Mouse (Mus musculus): ENCODE results near the gene Necab3. TPM values are rescaled to one million over a fixed set of nuclear protein-coding genes. Genes with fewer than 3 reads are reported as not detected.
A peak's percentile ranks its signal among the peaks of the same experiment; 100 is the strongest.

Necab3 gene
- polyA plus RNA-seq, 1 experiment from 2014 or later, result 0.40 TPM

GRCm38 (mm10) chr2:154517424-154517823 lies 41.3 kb downstream of the Necab3 start:
- H3K4me2 ChIP-seq, result no peak overlapping the region
- no peaks in the 10 kb centered on the region for H3K27me3 ChIP-seq
- H3K4me3 ChIP-seq (replicated peaks), result no peak overlapping the region
- peaks cover 16% of the 10 kb centered on the region; the same call in 1 of the 2 replicates for H3K36me3 ChIP-seq (replicated peaks)
- H3K9ac ChIP-seq, result no peak overlapping the region
- no peaks in the 10 kb centered on the region for H3K9me3 ChIP-seq (replicated peaks)
- no peaks in the 10 kb centered on the region for H3K4me1 ChIP-seq (replicated peaks)
- ATAC-seq (ENCODE audit: insufficient read depth), result no peak
- 63% methylated on average over 5 of the region's 5 CpGs for WGBS (ENCODE audit: insufficient replicate concordance)
- H3K27ac ChIP-seq (replicated peaks), result no peak overlapping the region

- H3K9me3 ChIP-seq (replicated peaks), result no peaks in the 10 kb centered on the region
- H3K27me3 ChIP-seq, result no peaks in the 10 kb centered on the region
- 80% methylated on average over 3 of the region's 3 CpGs for WGBS (ENCODE audit: insufficient replicate concordance)
Measured at GRCm38 (mm10) chr2:154516944-154517343, 41.7 kb downstream of the Necab3 start.

GRCm38 (mm10) chr2:154510141-154510540 lies 48.5 kb downstream of the Necab3 start:
- no peak overlapping the region for H3K9ac ChIP-seq
- H3K4me3 ChIP-seq (replicated peaks), result no peak overlapping the region
- H3K9me3 ChIP-seq (replicated peaks), result no peaks in the 10 kb centered on the region

More at GRCm38 (mm10) chr2:154516944-154517343, 41.7 kb downstream of the Necab3 start:
- Histone ChIP-seq H3K4me2 (no peak overlapping the region), H3K27ac (replicated peaks) (no peak overlapping the region), H3K9ac (no peak overlapping the region), H3K36me3 (replicated peaks) (peaks cover 14% of the 10 kb centered on the region; the same call in 1 of the 2 replicates), H3K4me1 (replicated peaks) (no peaks in the 10 kb centered on the region), H3K4me3 (replicated peaks) (no peak overlapping the region)
- no peak for ATAC-seq (ENCODE audit: insufficient read depth)

GRCm38 (mm10) chr2:154508450-154508849 lies 50.2 kb downstream of the Necab3 start:
- H3K27me3 ChIP-seq, result no peaks in the 10 kb centered on the region
- H3K36me3 ChIP-seq (replicated peaks), result peaks cover 12% of the 10 kb centered on the region
- 78% methylated on average over 4 of the region's 4 CpGs for WGBS (ENCODE audit: insufficient replicate concordance)
- H3K4me3 ChIP-seq (replicated peaks), result no peak overlapping the region
- no peak for ATAC-seq (ENCODE audit: insufficient read depth)
- H3K27ac ChIP-seq (replicated peaks), result no peak overlapping the region
- no peak overlapping the region for H3K9ac ChIP-seq
- no peaks in the 10 kb centered on the region for H3K9me3 ChIP-seq (replicated peaks)
- no peak overlapping the region for H3K4me2 ChIP-seq
- peaks cover 15% of the 10 kb centered on the region for H3K4me1 ChIP-seq (replicated peaks)

More at GRCm38 (mm10) chr2:154510141-154510540, 48.5 kb downstream of the Necab3 start:
- peaks cover 15% of the 10 kb centered on the region for H3K4me1 ChIP-seq (replicated peaks)
- no peak overlapping the region for H3K27ac ChIP-seq (replicated peaks)
- H3K27me3 ChIP-seq, result no peaks in the 10 kb centered on the region
- no peak overlapping the region for H3K4me2 ChIP-seq
- 84% methylated on average over 3 of the region's 3 CpGs for whole genome bisulfite sequencing (ENCODE audit: insufficient replicate concordance)
- ATAC-seq (ENCODE audit: insufficient read depth), result no peak
- H3K36me3 ChIP-seq (replicated peaks), result peaks cover 12% of the 10 kb centered on the region

- H3K27ac ChIP-seq (replicated peaks), result 0 out of 2 replicates have a peak overlapping the region, but pooled peaks have one; percentile 9
- no peak overlapping the region for H3K4me2 ChIP-seq
- peaks cover 12% of the 10 kb centered on the region for H3K36me3 ChIP-seq (replicated peaks)
- no peaks in the 10 kb centered on the region for H3K27me3 ChIP-seq
- no peaks in the 10 kb centered on the region for H3K9me3 ChIP-seq (replicated peaks)
- 56% methylated on average over 9 of the region's 9 CpGs for WGBS (ENCODE audit: insufficient replicate concordance)
- no peak for ATAC-seq (ENCODE audit: insufficient read depth)
- no peak overlapping the region for H3K9ac ChIP-seq
- no peak overlapping the region for H3K4me3 ChIP-seq (replicated peaks)
- H3K4me1 ChIP-seq (replicated peaks), result peaks cover 15% of the 10 kb centered on the region
Measured at GRCm38 (mm10) chr2:154507566-154508283, 51.0 kb downstream of the Necab3 start.

- Histone ChIP-seq H3K36me3 (replicated peaks) (peaks cover 12% of the 10 kb centered on the region), H3K27me3 (no peaks in the 10 kb centered on the region), H3K4me2 (no peak overlapping the region), H3K4me1 (replicated peaks) (peaks cover 15% of the 10 kb centered on the region), H3K27ac (replicated peaks) (0 out of 2 replicates have a peak overlapping the region, but pooled peaks have one; percentile 9), H3K4me3 (replicated peaks) (no peak overlapping the region), H3K9me3 (replicated peaks) (no peaks in the 10 kb centered on the region), H3K9ac (no peak overlapping the region)
- ATAC-seq (ENCODE audit: insufficient read depth), result no peak
- WGBS (ENCODE audit: insufficient replicate concordance), result 79% methylated on average over 2 of the region's 2 CpGs
Measured at GRCm38 (mm10) chr2:154507076-154507475, 51.6 kb downstream of the Necab3 start.

GRCm38 (mm10) chr2:154500758-154501157 lies 57.9 kb downstream of the Necab3 start:
- Histone ChIP-seq H3K4me3 (replicated peaks) (no peak overlapping the region), H3K9ac (no peak overlapping the region), H3K27ac (replicated peaks) (no peak overlapping the region), H3K9me3 (replicated peaks) (no peaks in the 10 kb centered on the region), H3K27me3 (no peaks in the 10 kb centered on the region), H3K4me1 (replicated peaks) (peaks cover 13% of the 10 kb centered on the region), H3K4me2 (no peak overlapping the region), H3K36me3 (replicated peaks) (no peaks in the 10 kb centered on the region)
- WGBS (ENCODE audit: insufficient replicate concordance), result 78% methylated on average over 3 of the region's 3 CpGs
- no peak for ATAC-seq (ENCODE audit: insufficient read depth)

GRCm38 (mm10) chr2:154499717-154500247 lies 58.9 kb downstream of the Necab3 start:
- Histone ChIP-seq H3K9ac (no peak overlapping the region), H3K36me3 (replicated peaks) (no peaks in the 10 kb centered on the region), H3K4me2 (no peak overlapping the region), H3K27me3 (no peaks in the 10 kb centered on the region), H3K9me3 (replicated peaks) (no peaks in the 10 kb centered on the region), H3K4me3 (replicated peaks) (no peak overlapping the region), H3K4me1 (replicated peaks) (peaks cover 13% of the 10 kb centered on the region), H3K27ac (replicated peaks) (no peak overlapping the region)
- 49% methylated on average over 2 of the region's 2 CpGs for WGBS (ENCODE audit: insufficient replicate concordance)
- ATAC-seq (ENCODE audit: insufficient read depth), result no peak

GRCm38 (mm10) chr2:154498571-154498970 lies 60.1 kb downstream of the Necab3 start:
- H3K36me3 ChIP-seq (replicated peaks), result no peaks in the 10 kb centered on the region
- H3K4me2 ChIP-seq, result no peak overlapping the region
- no peak overlapping the region for H3K27ac ChIP-seq (replicated peaks)
- 47% methylated on average over 5 of the region's 5 CpGs for WGBS (ENCODE audit: insufficient replicate concordance)
- H3K4me1 ChIP-seq (replicated peaks), result peaks cover 13% of the 10 kb centered on the region
- no peak for ATAC-seq (ENCODE audit: insufficient read depth)
- H3K9ac ChIP-seq, result no peak overlapping the region
- H3K27me3 ChIP-seq, result no peaks in the 10 kb centered on the region
- H3K4me3 ChIP-seq (replicated peaks), result no peak overlapping the region
- H3K9me3 ChIP-seq (replicated peaks), result no peaks in the 10 kb centered on the region

- WGBS (ENCODE audit: insufficient replicate concordance), result 81% methylated on average over 4 of the region's 4 CpGs
- H3K9ac ChIP-seq, result no peak overlapping the region
- H3K9me3 ChIP-seq (replicated peaks), result no peaks in the 10 kb centered on the region
- no peak overlapping the region for H3K4me3 ChIP-seq (replicated peaks)
- H3K27ac ChIP-seq (replicated peaks), result no peak overlapping the region
- H3K4me1 ChIP-seq (replicated peaks), result peaks cover 13% of the 10 kb centered on the region
- no peaks in the 10 kb centered on the region for H3K36me3 ChIP-seq (replicated peaks)
- no peak overlapping the region for H3K4me2 ChIP-seq
- no peak for ATAC-seq (ENCODE audit: insufficient read depth)
- no peaks in the 10 kb centered on the region for H3K27me3 ChIP-seq
Measured at GRCm38 (mm10) chr2:154495021-154495420, 63.7 kb downstream of the Necab3 start.

All from liver, embryonic 15.5 days (tissue).